Mouse (Mus musculus) spleen, postnatal 4 days (tissue): ENCODE results near the gene Prkag3.

Experiments
- DNase-seq, 2 experiments: peaks; one replicate each; pipeline ENCODE4 v3.0.0; 2022; ENCODE audit warnings: low spot score in 2 of 2

Gene Prkag3

GRCm38 (mm10) chr1:74713099-74713858 lies 35.7 kb downstream of the Prkag3 start, which contains the start of gene Cyp27a1:
Cyp27a1 (plus strand) TSS chr1:74713574.
- DNase-seq = peak; percentile 22 to 64

GRCm38 (mm10) chr1:74712461-74713098 lies 36.4 kb downstream of the Prkag3 start:
- no peak for DNase-seq

GRCm38 (mm10) chr1:74712046-74712445 lies 37.0 kb downstream of the Prkag3 start:
- DNase-seq = no peak

- no peak for DNase-seq
These were observed 39.5 kb downstream of the Prkag3 start for GRCm38 (mm10) chr1:74709566-74709965.

GRCm38 (mm10) chr1:74705016-74705415 lies 44.0 kb downstream of the Prkag3 start:
- no peak for DNase-seq

- no peak for DNase-seq
These were observed 44.9 kb downstream of the Prkag3 start for GRCm38 (mm10) chr1:74704156-74704555.

GRCm38 (mm10) chr1:74702142-74702553 lies 46.9 kb downstream of the Prkag3 start:
- DNase-seq = no peak

GRCm38 (mm10) chr1:74698791-74699190 lies 50.2 kb downstream of the Prkag3 start:
- no peak for DNase-seq

- DNase-seq = no peak
These were observed 50.7 kb downstream of the Prkag3 start for GRCm38 (mm10) chr1:74698353-74698752.

- DNase-seq = no peak
These were observed 51.6 kb downstream of the Prkag3 start for GRCm38 (mm10) chr1:74697416-74697815.

- no peak for DNase-seq
These were observed 53.2 kb downstream of the Prkag3 start for GRCm38 (mm10) chr1:74695836-74696235.

GRCm38 (mm10) chr1:74693891-74694583 lies 55.0 kb downstream of the Prkag3 start:
- DNase-seq = no peak
